Mouse (Mus musculus): ENCODE results near the gene Sap18. TPM values are rescaled to one million over a fixed set of nuclear protein-coding genes. Genes with fewer than 3 reads are reported as not detected.
"Not testable (repeated sequence)": the region's sequence is repeated elsewhere in the genome, so short reads cannot be mapped to it uniquely, and the experiment has no call there.

Gene Sap18
- total RNA-seq, 2 experiments from 2014 or later: 56.5 to 62.8 TPM

DNA sequence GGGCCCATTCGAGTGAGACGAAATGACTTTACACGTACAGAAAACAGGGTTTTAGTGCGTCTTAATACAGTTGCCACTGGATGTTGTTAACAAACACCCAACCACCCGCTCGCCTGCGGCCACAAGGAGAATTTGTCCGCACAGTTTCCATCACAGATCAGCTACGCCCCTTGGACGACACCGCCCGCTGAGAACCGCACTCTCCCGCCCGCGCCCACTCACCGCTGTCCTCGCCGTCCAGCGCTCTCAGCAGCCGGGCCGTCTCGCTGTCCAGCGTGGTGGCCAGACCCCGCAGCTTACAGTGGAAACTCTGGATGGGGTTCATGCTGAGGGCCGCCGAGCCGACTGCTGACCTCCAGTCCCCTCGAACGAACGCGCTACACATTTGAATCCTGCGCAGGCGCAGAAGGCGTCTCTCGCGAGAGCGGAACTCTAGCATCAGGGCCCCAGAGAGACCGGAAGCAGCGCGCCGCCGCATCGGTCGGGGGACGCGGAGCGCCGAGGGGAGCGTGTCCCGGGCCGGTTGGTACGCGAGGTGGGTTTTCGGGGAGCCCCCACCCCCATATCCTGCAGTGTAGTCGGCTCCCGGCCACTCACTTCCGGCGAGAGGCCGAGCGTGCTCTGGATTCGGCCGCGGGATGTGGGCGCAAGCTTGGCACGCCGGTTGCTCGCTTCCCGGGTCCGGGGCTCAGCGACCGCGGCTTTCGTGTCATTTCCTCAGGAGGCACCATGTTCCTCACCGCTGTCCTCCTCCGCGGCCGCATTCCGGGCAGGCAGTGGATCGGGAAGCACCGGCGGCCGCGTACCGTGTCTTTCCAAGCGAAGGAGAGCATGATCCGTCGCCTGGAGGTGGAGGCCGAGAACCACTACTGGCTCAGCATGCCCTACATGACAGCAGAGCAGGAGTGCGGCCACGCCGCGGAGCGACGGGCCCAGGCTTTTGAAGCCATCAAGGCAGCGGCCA is 28.1 kb downstream of the Sap18 start, which contains the start of the genes Ska3 and Mrpl57:
Ska3 (minus strand) TSS at position 398 of the 964 bp plus-strand sequence.
Mrpl57 (plus strand) TSS at position 447 of the 964 bp plus-strand sequence.
- DNase-seq (ENCODE audit: low spot score in 2 of 2): peak; percentile 87 to 90

DNA sequence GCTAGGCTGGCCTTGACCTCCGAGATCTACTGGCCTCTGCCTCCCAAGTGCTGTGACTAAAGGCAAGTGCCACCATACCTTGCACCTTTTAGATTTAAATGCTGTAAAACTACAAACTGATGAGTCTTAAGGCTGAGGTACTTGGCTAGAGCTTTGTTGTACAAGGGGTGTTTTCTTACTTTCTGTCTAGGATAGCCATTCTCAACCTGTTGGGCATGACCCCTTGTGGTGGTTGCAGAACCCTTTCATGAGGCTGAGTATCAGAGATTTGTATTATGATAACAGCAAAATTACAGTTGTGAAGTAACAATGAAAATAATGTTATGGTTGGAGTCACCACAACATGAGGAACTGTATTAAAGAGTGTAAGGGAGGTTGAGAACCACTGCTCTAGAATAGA is 29.3 kb downstream of the Sap18 start:
- DNase-seq (ENCODE audit: low spot score in 2 of 2): no peak

DNA sequence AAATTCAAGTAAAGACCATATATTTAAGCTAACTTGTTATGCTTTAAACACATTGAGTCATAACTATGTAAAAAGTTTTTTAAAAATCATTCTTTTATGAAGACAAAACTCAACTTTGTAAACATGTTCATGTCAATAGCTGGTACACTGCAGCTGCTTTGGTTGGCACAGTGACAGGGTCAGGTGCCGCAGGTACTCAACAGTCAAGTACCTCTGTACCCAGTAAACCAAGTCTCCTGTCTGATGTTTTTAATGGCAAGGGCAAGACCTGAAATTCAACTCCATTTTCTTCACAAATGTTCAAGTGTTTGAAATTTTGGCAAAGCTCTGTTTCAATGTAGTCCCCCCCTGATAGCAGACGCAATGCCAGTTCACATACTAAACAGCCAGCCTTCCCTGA is 35.5 kb downstream of the Sap18 start:
- DNase-seq (ENCODE audit: low spot score in 2 of 2): no peak

DNA sequence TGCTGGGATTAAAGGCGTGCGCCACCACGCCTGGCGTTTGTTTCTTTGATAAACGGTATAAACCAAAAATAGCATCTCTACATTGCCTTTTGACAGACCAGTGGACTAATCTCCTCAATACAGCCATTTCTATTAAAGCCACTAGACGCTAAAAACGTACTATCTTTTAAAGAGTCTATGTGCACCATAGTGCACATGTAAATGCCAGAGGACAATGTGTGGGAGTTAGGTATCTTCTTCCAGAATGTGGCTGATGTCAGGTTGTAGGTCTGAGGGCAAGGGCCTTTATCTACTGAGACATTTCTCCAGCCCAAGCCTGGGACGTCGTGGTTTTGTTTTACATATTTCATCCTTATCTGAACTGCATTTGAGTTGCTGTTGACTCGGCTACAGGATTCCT is 37.2 kb downstream of the Sap18 start:
- DNase-seq (ENCODE audit: low spot score in 2 of 2): no peak

DNA sequence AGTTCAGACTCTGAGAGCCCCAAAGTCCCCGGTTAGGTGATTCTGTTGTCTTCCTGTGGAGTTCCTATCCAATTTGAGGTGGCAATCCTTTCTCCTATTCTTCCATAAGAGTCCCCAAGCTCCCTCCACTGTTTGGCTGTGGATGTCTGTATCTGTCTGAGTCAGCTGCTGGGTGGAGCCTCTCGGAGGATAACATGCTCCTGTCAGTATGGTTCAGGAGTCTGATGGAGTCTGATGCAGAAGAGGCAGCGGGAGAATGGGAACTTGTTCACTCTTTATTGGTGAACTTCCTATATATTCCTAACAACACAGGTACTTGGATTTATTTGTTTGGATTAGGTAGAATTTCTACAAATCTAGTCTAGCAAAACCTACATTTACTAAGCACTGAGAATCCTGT is 46.6 kb downstream of the Sap18 start:
- no peak for DNase-seq (ENCODE audit: low spot score in 2 of 2)

DNA sequence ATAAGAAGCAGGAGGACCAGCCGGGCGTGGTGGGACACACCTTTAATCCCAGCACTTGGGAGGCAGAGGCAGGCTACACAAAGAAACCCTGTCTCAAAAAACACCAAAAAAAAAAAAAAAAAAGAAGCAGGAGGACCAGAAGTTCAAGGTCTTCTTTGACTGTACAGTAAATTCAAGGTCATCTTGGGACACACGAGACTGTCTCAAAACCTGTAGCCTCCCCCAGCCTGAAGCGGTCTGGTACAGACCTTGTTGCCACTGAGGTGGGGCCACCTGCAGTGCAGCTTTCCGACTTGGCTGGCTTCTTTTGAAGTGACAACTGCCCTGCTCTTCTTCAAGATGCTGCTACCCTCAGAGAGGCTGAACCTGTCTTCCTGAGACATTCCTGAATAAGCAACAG is 50.1 kb downstream of the Sap18 start:
- DNase-seq (ENCODE audit: low spot score in 2 of 2): not testable (repeated sequence)

DNA sequence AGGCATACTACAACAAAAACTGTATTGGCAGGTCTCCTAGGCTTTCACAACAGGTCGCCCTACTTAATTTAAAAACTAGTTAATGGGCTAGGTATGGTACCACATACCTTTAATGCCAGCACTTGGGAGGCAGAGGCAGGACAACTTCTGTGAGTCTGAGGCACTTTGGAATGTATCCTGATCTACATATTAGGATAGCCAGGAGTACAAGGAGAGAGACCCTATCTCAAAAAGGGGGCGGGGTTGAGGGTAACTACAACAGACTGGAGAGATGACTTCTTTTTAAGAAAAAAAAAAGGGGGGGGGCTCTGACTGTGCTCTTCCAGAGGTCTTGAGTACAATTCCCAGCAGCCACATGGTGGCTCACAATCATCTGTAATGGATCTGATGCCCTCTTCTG is 50.7 kb downstream of the Sap18 start:
- no peak for DNase-seq (ENCODE audit: low spot score in 2 of 2)

DNA sequence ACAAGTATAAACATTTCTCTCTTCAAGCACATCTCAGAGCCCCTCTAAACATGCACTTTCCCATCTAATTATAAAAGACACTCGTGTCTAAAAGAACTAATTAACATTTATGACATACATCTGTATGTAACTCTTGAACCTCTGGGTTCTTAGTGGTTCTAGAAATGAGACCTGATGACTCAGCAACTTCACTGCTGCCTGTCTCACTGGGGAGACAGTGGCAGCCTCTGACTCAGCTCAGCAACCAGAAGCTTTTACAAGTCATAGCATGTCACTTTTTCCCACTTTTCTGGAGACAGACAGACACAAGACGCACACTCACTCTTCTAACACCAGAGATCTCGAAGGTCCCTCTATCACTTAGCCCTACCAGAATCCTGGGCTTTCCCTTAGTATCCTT is 52.4 kb downstream of the Sap18 start:
- DNase-seq (ENCODE audit: low spot score in 2 of 2): no peak

DNA sequence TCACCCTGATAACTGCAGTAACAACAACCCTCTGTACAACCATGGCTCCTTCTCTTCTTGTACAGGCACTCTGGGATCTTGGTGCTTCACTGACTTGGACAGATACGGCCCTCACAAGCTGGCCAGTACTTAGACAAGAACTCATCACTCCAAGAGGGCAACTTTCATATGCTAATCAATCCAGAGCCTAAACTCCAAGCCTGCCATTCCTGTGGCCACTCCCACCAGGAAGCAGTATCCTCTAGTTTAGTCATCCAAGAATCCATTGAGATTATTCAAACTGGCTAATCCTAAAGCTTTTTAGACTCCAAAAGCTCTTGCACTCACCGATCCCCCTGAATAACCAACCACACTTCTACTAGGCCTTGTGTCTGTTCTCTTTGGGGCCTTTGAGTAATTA is 55.0 kb downstream of the Sap18 start:
- DNase-seq (ENCODE audit: low spot score in 2 of 2): no peak

DNA sequence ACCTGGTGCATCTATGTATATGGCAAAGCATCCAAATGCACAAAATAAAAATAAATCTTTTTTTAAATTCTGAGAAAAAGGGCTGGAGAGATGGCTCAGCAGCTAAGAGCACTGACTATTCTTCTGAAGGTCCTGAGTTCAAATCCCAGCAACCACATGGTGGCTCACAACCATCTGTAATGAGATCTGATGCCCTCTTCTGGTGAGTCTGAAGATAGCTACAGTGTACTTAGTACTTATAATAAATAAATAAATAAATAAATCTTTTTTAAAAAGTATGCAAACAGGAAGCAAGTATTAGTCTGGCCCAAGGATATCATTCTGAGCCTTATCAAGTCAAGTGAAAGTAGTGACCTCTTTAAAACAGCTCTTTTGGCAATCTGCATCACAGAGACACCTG is 58.1 kb downstream of the Sap18 start:
- not testable (repeated sequence) for DNase-seq (ENCODE audit: low spot score in 2 of 2)

Small RNA genes lying within 50 kb of the gene (microRNA-seq; reads per million reads assigned to microRNA genes)
- gene Mir3077: 1.5 reads per million in 2 experiments

Other genes with a start within 250 kb of the Sap18 start
- 10 to 100 TPM; 37.0 to 37.9 TPM for gene Eef1akmt1, start 226.6 kb upstream of the Sap18 start, total RNA-seq (2021)
- gene Xpo4, start 132.8 kb upstream of the Sap18 start, total RNA-seq (2021): 10 to 100 TPM; 12.3 to 12.8 TPM
- under 1 TPM; 0.81 to 0.82 TPM for gene Gm49361, start 52.1 kb upstream of the Sap18 start, total RNA-seq (2021)
- 10 to 100 TPM; 18.2 to 21.3 TPM for gene Lats2, start 39.8 kb upstream of the Sap18 start, total RNA-seq (2021)
- gene Ska3, start 28.0 kb downstream of the Sap18 start, total RNA-seq (2021): under 1 TPM; 0.37 to 0.42 TPM
- gene Mrpl57, start 28.1 kb downstream of the Sap18 start, total RNA-seq (2021): 10 to 100 TPM; 50.5 to 61.8 TPM
- 10 to 100 TPM; 34.7 to 38.0 TPM for gene Zdhhc20, start 92.1 kb downstream of the Sap18 start, total RNA-seq (2021)
- gene Micu2, start 201.1 kb downstream of the Sap18 start, total RNA-seq (2021): 10 to 100 TPM; 23.4 to 25.4 TPM